Mouse (Mus musculus) R1 (cell line): ENCODE results near the gene Pak4.

Experiments
- DNase-seq: peaks from one replicate; pipeline ENCODE4 v3.0.0-alpha.2; 2018; ENCODE audit warnings: low read depth, low spot score

The Pak4 gene

GRCm38 (mm10) chr7:28597642-28598446 lies at the start of gene Pak4, which contains the start of gene Samd4b:
Gene Pak4, minus strand, starts transcription at chr7:28598185.
Gene Samd4b, minus strand, starts transcription at chr7:28598144.
- DNase-seq = peak; percentile 99

DNA sequence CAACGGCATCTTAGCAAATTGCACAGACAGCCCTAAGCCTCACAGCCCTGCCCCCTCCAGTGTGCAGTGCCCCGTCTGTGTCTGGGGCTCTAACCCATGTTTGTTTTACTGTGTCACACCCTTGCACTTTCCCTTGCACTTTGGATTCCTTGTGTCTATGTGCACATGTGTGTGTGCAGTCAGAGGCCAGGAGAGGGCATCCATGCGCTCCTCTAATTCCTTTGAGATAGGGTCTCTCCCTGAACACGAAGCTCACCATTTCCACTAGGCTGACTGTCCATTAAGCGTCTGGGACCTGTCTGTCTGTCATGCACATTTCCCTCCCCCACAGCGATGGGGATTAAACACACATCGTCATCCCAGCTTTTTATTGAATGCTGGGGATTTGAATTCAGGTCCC lies 49.0 kb upstream of the Pak4 start:
- peak; percentile 64 for DNase-seq

GRCm38 (mm10) chr7:28645947-28646475 lies 48.0 kb upstream of the Pak4 start:
- no peak for DNase-seq

- peak; percentile 85 for DNase-seq
Measured at GRCm38 (mm10) chr7:28645366-28645765, 47.4 kb upstream of the Pak4 start.

DNA sequence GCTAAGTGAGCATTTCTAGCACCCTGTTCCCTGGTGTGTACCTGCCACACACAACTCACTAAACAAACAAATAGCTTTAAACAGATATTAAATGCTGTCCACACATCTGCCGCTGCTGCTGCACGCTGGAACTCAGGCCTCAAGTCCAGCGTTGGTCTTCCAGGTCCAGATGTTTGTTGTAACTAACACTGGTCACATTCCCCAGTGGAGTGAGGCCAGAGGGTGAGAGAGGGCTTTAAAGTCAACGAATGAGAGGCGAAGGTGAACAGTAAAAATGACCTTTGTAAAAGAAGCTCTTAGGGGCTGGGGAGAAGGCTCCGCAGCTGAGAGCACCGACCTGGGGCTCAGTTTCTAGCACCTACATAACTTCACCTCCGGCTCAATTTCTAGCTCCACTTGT lies 43.6 kb upstream of the Pak4 start:
- no peak for DNase-seq

GRCm38 (mm10) chr7:28637511-28637910 lies 39.5 kb upstream of the Pak4 start:
- DNase-seq = peak; percentile 47

DNA sequence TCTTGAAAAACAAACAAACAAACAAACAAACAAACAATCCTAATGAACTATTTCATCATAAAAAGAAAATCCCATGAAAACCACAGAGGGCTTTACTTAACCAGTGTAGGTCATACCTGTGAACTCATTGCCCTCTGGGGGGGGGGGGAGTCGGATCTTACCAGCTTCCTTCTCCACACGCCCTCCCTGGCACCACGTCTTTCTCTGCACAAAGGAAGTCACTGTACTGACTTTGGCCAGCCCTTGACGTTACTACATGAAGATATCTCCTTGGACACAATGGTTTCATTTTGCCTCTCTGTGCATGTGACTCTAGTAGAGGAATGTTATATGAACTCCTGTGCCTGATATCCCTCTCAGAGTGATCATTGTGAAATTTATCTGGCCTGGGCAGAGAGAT lies 36.1 kb upstream of the Pak4 start:
- no peak for DNase-seq

DNA sequence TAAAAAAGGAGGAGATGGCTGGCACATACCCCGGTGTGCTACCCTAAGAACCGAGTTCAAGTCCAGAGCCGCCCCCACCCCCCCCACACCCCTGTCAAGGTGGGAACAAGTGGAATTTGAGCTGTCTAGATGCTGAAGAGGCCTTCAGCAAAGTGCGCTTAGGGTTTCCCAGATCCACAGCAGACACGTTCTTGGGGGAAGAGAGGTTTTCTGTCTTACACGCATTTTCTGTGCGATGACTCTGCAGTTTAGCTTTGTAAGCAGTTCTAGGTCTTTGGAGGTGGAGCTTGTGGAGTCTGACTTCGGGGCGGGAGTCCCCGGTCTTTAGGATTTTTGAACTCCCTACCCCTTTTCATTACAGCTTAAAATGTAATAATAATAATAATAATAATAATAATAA lies 33.1 kb upstream of the Pak4 start, which contains the start of gene Acp7:
Gene Acp7, minus strand, starts transcription at position 260 of the 400 bp plus-strand sequence.
- DNase-seq = peak; percentile 51

DNA sequence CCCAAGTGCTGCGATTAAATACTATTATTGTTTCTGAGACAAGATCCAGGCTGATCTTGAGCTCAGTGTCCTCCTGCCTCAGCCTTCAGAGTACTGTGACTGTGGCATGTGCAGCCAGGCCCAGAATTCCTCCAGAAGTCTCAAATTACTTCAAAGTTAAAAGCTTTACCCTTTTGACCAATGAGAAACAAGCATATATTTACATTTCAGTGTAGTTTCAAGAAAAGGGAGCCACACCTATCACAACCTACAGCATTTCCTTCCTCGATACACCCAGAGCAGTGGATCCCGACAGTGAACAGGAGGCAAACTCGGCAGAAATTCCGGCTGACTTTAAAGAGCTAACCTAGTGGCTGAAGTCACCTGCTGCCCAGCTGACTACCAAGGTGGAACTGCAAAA lies 26.8 kb upstream of the Pak4 start:
- peak; percentile 82 for DNase-seq

DNA sequence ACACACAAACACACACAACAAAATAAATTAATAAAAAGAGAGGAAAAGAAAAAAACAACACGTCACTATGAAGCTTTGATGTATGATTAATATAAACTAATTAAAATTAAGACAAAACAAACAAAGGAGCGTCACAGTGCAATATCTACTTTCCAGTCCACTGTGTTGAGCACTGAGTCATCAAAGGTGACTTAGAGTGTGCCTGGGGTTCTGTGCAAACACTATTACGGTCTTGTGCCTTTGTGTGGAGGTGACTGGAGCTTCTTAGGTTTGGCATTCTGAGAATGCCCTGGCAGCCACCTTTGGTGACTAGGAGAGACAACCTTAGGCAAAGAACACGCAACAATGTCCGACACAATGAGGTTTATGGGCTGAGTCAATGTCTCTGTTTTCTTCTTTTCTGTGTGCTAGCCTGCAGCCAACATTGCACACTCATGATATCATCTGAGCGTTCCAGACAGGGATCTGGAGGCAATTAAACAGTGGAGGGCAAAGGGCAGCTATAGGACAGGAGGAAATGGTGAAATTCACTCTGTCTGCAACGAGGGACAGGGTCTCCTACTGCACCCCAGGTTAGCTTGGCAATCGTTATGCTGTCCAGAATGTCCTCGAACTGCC lies 21.2 kb upstream of the Pak4 start:
- DNase-seq = no peak

- DNase-seq = no peak
Measured at GRCm38 (mm10) chr7:28605951-28606350, 8.0 kb upstream of the Pak4 start.

DNA sequence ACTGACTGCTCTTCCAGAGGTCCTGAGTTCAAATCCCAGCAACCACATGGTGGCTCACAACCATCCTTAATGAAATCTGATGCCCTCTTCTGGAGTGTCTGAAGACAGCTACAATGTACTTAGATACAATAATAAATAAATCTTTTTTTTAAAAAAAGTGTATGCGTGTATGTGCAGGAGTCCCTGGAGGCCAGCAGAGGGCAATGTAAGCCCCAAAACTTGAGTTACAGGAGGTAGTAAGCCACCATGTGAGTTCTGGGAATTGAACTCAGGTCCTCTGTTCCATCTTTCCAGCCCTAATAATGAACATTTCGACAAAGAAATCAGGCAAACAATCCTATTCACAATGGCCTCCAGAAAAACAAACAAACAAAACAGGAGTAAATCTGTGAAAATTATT lies 5.8 kb upstream of the Pak4 start:
- DNase-seq = peak; percentile 77

GRCm38 (mm10) chr7:28603136-28603535 lies 5.2 kb upstream of the Pak4 start:
- no peak for DNase-seq

DNA sequence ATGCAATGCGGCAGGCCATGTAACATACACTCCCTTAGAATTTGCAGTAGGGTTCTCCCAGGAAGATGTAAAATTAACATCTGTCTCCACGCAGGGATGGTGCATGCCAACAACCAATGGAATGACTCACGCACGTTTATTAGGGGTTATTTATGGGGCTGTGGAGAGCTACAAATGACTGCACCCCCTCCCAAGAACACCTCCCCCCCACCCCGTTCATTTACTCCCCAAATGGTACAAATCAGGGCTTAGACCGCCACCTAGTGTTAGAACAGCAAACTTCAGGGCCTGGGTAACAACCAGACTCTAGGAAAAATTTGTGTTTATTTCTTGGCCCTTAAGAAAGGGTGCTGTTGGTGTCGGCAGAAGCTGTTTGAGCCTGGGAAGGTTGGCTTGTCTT lies 3.7 kb upstream of the Pak4 start:
- peak; percentile 79 for DNase-seq

DNA sequence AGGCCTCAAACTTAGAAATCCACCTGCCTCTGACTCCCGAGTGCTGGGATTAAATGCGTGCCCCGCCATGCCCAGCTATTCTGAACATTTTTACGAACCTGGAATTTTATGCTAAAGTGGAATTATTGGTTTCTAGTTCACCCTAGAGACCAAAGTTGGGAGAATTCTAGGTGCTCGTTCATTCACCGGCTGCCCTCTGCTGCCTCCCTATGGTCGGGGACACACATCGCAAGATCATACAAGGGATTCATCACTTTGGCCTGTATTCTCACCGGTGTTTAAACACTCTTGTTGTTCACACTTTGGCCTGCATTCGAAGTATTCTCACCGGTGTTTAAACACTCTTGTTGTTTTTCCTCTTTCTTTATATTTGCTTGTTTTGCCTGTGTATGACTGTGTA lies 3.0 kb upstream of the Pak4 start:
- peak; percentile 79 for DNase-seq

GRCm38 (mm10) chr7:28598951-28599350 lies 966 bp upstream of the Pak4 start:
- no peak for DNase-seq

DNA sequence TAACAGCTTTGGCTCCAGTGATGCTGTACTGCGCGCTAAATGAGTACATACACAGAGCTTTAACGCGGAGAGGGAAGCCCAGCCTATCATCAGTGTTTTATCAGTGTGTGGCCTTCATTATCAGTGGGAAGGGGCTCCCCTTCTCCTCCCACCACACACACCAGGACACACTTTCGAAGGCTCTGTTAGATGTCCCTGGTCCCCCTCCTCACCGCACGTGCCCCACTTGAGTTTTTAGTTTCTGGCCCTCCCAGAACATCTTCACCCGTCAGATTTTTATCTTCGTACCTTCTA lies 761 bp downstream of the Pak4 start:
- DNase-seq = no peak

GRCm38 (mm10) chr7:28596436-28597276 lies 1.3 kb downstream of the Pak4 start:
- peak; percentile 95 for DNase-seq

DNA sequence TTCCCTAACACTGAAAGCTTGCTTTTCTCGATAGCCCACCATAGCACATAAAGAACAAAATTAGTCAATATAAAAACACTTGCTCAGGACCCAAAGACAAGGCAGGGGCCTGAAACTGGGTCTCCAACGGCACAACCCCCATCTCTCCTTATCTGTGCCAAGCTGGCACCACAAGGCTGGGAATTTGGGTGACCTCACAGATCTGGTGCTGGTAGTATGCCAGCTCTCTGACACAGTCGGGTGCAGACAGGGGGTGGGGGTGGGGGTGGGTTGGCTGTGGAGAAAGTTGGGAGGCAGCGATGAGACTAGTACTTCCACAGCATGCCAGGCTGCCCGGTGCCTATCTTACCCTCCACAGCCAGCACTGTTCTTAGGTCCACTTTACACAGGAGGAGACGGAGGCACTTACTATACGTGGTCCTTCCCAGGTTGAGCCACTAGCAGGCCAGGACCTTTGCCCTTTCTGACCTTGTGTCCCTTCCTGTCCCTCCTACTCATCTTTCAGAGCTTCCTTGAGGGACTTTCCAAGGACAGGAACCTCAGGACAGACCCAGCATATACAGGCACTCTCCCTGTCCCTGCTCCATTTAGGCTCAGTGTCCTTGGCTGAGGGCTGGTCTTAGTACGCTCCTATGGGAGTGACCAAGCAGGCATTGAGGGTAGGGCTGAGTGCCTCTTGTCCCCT lies 2.1 kb downstream of the Pak4 start:
- DNase-seq = no peak

DNA sequence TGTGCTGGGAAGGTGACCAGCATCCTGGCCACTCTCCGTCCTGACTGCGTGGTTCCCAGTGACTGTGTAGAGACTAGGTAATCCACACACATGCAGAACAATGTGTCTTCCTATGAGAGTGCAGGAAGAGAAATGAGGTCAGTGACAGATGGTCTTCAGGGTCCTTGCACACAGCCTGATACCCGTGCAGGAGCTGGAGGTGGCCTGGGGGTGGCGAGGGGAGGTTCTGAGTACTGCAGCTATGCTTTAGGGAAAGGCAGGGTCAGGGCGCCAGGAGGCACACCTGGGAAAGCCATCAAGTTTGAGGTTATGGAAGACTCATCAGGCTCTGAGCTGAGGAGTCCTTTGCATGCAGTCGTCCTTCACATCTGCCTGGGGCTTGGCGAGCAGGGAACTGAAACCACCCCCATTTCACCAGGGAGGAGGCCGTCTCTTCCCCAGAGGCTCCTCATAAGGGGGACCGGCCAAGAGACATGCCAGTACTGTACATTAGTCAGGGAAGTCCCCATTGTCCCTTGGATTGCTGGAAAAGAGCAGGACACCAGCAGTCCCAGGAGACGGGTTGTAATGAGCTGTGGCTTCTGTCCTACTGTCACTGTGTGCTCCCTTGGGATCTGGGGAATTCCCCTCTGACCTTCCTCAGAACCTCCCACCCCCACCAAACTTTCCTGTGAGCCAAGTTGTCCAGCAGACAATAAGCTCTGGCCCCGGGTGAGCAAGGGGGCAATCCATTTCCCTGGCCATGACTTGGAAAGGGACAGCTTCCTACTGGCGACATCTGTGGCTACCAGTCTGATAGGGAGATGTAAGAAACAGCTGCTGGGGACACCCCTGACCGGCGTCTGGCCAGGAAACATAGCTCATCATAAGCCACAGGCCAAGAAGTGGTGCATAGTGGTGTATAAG lies 4.5 kb downstream of the Pak4 start:
- no peak for DNase-seq

GRCm38 (mm10) chr7:28591862-28592261 lies 6.1 kb downstream of the Pak4 start:
- no peak for DNase-seq
